Mouse (Mus musculus) frontal cortex, postnatal 36 days (tissue): ENCODE results near the gene Scd4.
"Not testable (repeated sequence)": the region's sequence is repeated elsewhere in the genome, so short reads cannot be mapped to it uniquely, and the experiment has no call there.

Source experiments
- DNase-seq, 2 experiments: peaks; one replicate each; pipeline ENCODE4 v3.0.0; 2022; ENCODE audit warnings: low spot score in 2 of 2

The Scd4 gene

DNA sequence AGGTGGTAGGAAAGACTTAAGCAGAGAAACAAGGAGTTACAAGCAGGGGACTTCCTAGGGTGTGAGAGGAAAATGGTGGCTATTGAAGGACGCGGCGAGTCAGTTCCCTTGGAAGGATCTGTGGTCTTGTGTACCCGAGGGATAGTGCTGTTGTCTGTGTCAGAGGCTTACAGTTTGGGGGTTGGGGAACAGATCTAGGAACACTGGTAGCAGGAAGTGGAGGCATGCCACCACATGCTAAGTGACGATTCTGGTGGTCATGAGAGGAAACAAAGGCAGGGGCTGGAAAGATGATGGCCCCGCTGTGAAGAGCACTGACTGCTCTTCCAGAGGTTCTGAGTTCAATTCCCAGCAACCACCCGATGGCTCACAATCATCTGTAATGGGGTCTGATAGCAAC is 32.4 kb upstream of the Scd4 start:
- no peak for DNase-seq

DNA sequence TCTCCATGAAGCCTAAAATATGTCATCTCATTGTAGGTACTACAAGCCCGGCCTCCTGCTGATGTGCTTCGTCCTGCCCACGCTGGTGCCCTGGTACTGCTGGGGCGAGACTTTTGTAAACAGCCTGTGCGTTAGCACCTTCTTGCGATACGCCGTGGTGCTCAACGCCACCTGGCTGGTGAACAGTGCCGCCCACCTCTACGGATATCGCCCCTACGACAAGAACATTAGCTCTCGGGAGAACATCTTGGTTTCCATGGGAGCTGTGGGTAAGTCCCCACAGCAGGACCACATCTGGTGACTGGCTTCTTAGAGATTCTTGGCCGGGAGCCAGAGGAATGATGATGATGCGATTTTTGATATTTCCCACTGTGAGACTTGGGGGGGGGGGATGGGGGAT is 31.7 kb upstream of the Scd4 start:
- peak in 1 of 2 experiments; percentile 29 for DNase-seq

DNA sequence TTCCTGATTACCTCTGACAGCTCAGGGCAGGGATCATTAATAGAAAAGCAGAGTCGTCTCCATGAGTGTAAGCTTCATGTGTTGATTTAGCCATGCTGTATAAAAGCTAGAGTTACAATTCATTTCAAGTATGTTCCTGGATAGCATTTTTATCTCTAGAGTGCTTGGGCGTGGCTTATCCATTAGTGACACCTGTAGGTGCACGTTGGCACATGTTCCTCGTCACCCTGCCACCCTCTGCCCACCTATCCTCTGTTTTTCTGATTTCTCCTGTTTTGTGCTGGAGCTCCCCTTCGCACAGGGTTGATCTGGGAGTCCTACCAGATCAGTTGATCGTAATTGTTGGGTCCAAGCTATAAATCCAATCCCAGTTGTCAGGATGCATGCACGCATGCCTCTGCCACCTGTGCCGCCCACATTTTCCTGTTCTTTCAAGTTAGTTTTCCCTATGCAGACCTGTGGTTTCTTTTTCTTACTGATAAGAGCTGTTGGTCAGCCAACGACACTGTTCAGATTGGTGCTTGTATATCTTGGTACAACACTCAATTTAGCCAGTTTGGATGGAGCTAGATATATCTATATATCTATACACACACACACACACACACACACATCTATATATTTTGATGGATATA is 31.1 kb upstream of the Scd4 start:
- DNase-seq: no peak

DNA sequence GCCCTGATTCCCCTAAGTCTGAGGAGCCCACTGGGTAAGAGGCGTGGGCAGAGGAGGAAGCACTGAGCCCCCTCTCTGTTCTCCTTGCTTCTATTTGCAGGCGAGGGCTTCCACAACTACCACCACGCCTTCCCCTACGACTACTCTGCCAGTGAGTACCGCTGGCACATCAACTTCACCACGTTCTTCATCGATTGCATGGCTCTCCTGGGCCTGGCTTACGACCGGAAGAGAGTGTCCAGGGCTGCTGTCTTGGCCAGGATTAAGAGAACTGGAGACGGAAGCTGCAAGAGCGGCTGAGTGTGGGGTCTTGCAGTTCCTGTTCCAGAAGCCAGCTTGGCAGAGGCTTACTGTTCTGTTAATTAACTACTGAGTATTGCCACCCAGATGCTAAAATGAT is 30.0 kb upstream of the Scd4 start:
- DNase-seq: peak in 1 of 2 experiments; percentile 37

DNA sequence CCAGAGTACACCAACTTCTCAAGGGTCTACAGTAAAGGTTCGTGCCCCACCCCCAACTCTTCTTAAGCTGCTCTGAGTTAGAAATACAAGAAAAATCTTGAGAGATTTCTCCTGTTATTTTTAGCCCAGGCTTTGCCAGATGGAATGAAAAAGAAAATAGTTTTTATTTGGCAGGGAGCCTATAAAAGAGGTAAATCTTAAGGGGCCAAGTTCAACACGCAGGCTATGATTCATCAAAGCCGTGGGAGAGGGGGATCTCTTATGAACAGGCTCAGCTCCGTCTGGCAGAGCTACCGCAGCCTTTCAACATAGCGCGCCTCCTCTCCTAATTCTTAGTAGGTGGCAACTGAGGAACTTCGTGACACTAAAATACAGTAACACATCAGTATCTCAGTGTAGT is 29.4 kb upstream of the Scd4 start:
- peak in 1 of 2 experiments; percentile 61 for DNase-seq

DNA sequence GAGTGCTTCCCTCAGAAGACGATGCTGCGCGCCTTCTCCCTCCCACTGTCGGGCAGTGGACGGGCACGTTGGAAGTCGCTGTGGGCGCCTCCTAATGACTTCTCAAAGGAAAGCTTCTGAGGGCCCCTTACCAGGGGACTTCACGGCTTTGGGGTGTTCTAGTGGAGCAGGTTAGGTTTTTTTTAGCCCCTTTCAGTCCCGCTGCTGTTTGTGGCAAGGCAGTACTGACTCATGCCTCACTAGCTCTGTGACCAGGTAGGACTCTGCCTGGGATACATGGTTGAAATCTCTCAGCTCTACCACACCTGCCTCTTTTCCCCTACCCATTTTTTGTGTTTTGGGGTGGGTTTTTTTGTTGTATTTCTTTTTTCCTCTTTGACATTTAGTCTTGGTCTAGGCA is 28.5 kb upstream of the Scd4 start:
- no peak for DNase-seq

DNA sequence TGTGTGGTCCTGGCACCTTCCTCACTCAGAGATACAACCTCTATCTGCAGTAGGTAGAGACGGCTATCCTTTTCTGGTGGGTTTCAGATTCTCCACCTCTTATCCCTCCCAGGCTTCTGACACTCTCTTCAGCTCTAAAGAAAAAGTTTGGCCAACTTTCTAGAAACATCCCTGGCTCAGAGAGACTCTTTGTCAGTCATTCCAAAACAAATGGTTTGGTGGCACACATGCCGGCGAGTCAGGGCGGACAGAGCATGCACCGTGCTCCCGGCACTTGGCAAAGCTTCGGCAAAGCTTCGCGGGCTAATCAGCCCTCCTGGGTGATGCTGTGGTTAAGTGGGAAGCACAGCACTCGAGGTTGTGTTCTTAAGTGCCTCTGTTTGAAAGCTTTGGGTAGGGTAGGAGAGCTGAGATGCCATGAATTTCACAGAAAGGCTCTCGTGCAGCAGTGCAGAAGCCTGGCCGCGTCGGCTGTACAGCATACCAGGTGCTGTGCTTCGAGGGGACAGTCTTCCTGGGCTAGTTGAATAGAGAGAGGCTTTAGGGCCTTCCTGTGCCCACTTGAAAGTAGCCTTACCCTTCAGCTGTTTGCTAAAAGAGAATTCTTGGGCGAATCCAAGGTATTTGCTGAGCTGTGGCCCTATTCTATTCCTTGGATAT is 27.9 kb upstream of the Scd4 start:
- DNase-seq: no peak

DNA sequence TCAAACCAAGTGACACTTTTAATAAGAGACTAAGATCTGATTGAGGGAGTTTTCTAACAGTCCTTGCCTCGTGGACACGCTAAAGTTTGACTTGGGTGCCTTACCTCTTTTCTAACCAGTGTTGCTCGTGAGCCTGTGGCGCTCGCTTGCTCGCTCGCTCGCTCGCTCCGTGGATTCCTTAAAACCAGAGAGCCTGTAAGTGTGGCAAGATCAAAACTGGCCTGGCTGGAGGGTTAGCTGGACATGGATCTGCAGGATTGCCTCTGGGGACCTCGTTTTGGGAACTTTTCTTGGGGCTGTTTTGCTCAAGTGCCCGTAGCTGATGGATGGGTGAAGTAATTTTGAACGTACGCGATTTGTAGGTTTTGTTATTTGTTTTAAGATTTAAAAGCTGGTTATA is 27.2 kb upstream of the Scd4 start:
- DNase-seq: no peak

DNA sequence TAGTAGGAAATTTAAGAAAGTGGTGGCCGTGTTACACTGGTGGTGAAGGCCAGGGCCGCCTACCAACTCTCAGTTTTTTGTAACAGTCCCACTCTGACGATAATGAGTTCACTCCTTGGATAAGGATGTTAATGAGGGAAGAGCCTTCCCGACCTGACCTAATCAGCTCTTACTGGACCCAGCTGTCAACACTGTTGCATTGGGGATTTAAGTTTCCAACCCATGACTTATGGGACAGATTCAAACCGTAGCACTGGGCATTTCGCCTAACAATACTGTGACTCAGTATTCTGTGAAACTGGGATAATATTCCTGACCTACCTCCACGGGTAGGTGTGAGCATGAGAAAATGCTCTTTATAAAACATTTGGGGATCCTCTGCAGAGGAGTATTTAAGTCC is 26.7 kb upstream of the Scd4 start:
- no peak for DNase-seq

DNA sequence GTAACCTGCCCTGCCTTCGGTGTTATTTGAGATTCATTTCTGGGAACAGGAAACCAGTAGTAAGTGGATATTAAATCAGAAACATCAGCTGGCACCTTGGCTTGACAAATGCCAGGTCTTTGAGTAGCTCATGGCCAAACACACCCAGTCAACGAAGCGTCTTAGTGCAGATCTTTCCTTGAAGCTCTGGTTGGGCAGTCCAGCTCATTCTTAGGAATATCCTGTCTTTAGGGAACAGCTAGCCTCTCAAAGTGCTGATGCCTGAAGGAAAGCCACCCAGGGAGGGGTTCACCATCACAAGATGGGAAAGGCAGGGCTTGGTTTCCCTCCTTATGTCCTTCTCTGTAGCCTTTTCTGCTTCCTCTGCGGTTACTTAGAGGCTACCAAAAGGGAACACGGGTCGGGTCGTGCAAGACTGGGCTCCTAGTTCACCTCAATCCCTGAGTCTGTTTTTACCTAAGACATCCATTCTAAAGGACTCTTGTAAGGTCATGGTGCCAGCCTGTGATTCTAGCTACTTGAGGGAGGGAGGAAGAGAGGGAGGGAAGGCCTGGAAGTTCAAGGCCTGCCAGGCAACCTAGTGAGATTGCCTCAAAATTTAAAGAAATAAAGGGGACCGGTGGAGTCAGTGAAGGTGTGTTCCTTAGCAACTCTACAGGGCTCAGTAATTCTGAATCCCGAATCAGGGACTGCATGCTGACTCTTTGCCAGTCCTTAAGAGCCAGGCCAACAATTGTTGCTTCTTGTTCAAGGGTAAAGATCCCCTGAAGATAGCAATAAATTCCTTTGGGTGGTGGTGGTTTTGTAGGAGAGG is 25.6 kb upstream of the Scd4 start:
- DNase-seq: no peak

DNA sequence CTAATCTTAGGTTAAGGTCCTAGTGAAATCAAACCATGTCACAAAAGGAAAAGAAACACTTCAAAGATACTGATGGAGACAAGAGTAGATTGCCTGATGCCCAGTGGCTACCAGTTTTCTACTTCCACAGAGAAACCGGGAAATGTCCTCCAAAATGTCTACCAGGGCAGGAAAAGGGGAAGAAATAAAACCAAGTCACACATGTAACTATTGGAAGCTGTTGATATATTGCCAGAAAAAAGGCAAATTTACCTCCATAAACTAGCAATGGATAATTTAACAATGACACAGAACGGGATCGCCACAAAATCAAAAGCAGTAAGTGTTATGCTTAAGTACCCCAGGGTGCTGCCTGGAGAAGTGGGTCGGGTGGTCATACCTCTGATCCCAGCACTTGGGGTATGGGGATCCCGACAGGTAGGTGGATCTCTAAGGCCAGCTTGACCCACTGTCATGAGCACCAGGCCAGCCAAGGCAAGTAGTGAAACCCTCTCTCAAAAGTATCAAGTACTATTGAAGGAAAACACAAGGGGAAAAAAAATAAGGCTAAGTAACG is 24.9 kb upstream of the Scd4 start:
- DNase-seq: no peak

DNA sequence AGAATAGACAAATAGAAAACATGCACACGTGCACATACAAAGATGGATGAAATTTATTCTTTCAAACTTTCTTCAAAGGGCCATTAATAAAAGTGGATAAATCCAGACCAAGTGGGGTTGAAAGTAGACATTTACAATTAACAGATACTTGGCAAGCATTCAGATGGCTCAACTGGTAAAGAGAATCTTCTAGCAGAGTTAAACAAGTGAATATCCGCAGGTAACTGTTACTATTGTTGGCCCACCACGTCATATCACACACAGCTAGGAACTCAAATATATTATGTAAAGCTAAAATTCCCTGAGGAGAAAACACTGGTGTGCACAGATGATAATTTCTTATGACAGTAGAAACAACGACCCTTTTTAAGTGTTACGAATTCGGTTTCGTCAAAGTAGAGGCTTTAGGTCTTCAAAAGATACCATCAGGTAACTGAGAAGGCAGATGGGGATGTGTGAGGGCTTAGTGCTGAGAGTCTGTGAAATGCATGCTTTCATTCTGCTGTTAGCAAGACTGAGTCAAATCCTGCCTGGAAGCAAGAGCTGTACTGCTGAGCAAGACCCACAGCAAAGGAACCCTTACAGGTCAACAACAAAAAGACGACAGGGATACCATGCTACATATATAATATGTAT is 24.2 kb upstream of the Scd4 start:
- peak in 1 of 2 experiments; percentile 4 for DNase-seq

DNA sequence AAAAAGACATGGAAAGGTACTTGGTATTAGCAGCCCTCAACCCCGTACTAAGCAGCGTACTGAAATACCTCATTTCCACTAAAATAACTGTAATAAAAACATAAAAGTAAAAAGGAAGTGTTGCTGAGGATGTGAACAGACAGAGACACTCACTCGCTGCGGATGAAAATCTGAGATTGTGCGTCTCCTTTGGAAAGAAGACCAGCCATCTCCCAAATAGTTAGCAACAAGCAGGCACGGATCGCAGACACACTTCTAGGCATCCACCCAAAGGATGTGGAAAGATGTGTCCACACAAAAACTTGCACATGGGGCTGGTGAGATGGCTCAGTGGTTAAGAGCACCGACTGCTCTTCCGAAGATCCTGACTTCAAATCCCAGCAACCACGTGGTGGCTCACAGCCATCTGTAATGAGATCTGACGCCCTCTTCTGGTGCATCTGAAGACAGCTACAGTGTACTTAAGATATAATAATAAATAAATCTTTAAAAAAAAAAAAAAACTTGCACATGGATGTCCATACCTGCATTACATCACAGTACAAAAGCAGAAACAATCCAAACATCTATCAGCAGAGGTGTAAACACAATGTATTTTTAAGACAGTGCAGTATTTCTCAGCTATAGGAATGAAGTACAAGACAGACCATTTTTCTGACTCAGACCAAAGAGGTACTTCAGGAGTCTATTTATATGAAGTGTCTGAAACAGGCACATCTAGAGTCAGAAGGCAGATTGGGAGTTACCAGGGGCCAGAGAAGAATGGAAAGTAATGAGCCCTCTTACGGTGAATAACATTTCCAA is 23.3 kb upstream of the Scd4 start:
- DNase-seq: no peak

DNA sequence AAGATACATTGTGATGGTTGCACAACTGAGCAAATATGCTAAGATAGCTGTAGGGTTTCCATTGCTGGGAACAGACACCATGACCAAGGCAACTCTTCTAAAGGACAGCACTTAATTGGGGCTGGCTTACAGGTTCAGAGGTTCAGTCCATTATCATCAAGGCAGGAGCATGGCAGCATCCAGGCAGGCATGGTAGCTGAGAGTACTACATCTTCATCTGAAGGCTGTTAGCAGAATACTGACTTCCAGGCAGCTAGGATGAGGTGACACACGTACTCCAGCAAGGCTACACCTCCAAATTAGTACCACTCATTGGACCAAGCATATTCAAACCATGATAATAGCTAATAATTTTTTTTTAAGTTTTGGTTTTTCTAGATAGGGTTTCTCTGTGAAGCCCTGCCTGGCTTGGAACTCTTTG is 22.7 kb upstream of the Scd4 start:
- DNase-seq: not testable (repeated sequence)

DNA sequence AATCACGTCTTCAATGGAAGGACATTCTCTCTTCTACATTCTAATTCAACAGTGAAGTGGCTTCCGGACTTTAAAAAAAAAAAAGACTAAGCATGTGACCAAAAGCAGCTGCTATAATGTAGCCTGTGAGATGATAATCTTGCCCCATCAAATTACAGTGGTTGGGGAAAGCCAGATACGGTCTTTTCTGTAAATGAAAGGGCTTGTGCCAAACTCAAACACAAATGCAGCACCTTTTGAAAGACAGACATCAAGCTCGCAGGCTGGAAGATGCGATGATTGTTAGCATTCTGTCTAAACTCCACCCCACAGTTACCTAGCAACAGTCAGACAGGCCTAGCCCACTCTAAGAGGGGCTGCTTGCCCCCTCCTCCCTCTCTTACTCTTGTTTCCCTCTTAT is 22.1 kb upstream of the Scd4 start:
- no peak for DNase-seq

DNA sequence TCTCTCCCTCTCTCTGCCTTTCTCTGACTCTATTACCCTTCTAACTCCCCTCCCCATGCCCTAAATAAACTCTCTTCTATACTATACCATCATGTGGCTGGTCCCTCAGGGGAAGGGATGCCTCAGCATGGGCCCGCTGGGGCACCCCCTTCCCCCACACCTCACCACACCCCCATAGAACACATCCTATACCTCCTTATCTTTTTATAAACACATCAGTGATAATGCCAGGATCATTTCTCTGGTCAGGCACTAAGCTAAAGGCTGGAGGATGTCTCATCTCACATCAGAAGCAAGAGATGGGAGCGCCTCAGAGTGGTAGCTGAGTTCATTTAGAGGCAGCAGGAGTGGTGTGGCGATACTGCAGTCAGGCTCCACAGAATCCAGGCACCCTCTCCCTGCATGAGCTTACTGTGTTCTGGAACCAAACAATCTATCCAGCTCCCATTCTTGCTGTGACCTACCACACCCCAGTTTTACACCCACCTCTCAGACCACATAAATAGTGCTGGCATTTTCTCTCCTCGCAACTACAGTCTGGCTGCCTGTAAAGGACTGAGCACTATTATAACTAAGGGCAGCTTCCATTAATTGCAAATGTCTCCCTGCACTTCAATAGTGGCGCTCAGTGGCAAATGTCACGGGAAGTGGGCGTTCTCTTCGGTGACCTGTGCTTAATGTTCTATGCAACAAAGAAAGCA is 21.4 kb upstream of the Scd4 start:
- no peak for DNase-seq

DNA sequence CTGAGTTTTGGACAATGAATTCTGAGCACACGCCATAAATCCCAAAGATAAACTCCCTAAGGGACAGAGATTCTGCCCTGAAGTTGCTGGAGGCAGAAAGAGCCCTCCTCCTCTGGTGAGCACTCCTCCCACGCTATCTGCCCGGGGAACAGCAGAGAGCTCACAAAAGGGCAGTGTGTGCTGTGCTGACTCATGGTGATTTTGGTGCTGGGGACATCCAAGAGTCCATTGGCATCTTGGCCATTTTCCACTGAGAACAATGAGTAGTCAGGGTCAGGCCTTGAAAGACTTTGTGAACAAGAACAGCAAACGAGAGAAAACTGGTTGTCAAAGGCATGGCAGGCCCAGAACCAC is 20.9 kb upstream of the Scd4 start:
- DNase-seq: peak in 1 of 2 experiments; percentile 51

DNA sequence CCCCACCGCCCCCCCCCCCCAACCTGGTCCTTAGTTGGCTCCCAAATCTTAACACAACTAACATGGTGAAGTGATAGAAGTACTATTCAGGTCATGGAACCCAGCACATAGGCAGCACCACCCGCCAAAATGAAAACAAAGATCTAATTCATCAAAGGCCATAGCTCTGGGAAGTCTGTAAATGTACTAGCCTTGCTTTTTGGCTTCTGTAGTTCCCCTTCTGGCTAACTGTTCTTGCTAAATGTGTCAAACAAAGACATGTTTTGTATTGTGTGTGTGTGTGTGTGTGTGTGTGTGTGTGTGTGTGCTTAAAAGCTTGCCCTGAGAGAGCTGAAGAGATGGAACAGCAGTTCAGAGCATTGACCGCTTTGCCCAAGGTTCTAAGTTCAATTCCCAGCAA is 19.8 kb upstream of the Scd4 start:
- peak in 1 of 2 experiments; percentile 8 for DNase-seq

DNA sequence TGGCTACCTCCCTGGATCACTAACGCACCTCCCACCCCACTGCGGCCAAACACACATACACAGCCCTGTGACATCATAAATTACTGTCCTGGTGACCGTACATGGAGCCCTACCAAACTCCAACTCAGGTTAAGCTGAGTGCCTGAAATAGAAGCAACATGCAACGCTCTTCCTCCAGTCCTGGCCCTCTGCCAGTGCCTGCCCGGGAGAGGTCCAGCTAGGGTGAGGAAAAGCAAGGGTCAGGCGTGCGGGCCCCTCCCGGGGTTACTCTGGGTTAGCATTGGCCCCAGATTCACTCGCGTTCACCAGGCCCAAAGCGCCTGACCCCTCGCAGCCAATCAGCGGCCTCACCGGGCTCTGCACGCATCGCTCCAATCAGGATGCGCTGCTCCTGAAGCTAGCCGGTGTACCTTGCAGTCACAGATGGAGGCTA is 18.5 kb upstream of the Scd4 start:
- DNase-seq: peak; percentile 82 to 86

DNA sequence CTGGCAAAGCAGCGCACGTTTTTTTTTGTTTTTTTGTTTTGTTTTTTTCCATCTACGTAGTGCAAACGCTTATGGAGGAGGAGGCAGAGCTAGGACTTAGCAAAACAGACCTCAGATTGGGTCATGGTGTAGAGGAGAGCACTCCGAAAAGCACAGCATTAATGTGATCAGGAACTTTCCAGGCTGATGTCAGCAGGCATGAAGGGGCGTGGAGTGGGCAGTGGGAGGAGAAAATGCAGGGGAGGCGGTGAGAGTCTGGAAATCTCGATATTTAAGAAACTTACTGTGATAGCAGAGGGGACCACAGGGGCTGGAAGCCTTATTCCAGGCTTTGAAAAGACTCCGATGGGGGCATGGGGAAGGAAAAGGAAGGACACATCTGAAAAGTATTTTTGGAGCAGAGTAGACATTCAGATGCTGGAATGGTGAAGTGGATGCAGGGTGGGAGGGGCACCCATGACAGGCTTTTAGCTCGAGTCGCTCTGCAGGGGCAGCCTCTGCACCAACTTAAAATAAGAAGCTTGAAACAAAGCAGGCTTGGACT is 17.9 kb upstream of the Scd4 start:
- DNase-seq: peak; percentile 65 to 69
